Mouse (Mus musculus): ENCODE data around the gene H2-M10.5. TPM values are rescaled to one million over a fixed set of nuclear protein-coding genes. Genes with fewer than 3 reads are reported as not detected.

H2-M10.5 gene
- polyA plus RNA-seq (2017; shearing (Covaris generic)) = not detected

GRCm38 (mm10) chr17:36772610-36773009 is at the start of gene H2-M10.5:
TSS of gene H2-M10.5 (plus strand) at chr17:36772910.

GRCm38 (mm10) chr17:36811871-36812270 is 39.2 kb downstream of the H2-M10.5 start, which contains the start of gene H2-M10.6:
TSS of gene H2-M10.6 (plus strand) at chr17:36812171.

Other genes starting within 250 kb of the H2-M10.5 start
- gene H2-M11, start 225.8 kb upstream of the H2-M10.5 start, polyA plus RNA-seq (2017; shearing (Covaris generic)) = not detected
- gene H2-M9, start 130.2 kb upstream of the H2-M10.5 start, polyA plus RNA-seq (2017; shearing (Covaris generic)) = not detected
- gene H2-M1, start 100.7 kb upstream of the H2-M10.5 start, polyA plus RNA-seq (2017; shearing (Covaris generic)) = not detected
- gene H2-M10.6, start 39.3 kb downstream of the H2-M10.5 start, polyA plus RNA-seq (2017; shearing (Covaris generic)) = not detected
- gene Trim26, start 64.2 kb downstream of the H2-M10.5 start, polyA plus RNA-seq (2017; shearing (Covaris generic)) = 178 TPM
- 0.31 TPM for gene Trim15, start 94.3 kb downstream of the H2-M10.5 start, polyA plus RNA-seq (2017; shearing (Covaris generic))
- gene Trim10, start 96.7 kb downstream of the H2-M10.5 start, polyA plus RNA-seq (2017; shearing (Covaris generic)) = not detected
- gene Trim40, start 117.2 kb downstream of the H2-M10.5 start, polyA plus RNA-seq (2017; shearing (Covaris generic)) = not detected
- not detected for gene Trim31, start 125.2 kb downstream of the H2-M10.5 start, polyA plus RNA-seq (2017; shearing (Covaris generic))
- gene Rnf39, start 170.0 kb downstream of the H2-M10.5 start, polyA plus RNA-seq (2017; shearing (Covaris generic)) = not detected
- 176 TPM for gene Ppp1r11, start 178.8 kb downstream of the H2-M10.5 start, polyA plus RNA-seq (2017; shearing (Covaris generic))
- gene Znrd1, start 185.6 kb downstream of the H2-M10.5 start, polyA plus RNA-seq (2017; shearing (Covaris generic)) = 108 TPM
- 4.0 TPM for gene Znrd1as, start 185.7 kb downstream of the H2-M10.5 start, polyA plus RNA-seq (2017; shearing (Covaris generic))
- not detected for gene 2410137M14Rik, start 208.3 kb downstream of the H2-M10.5 start, polyA plus RNA-seq (2017; shearing (Covaris generic))
- gene H2-M5, start 216.6 kb downstream of the H2-M10.5 start, polyA plus RNA-seq (2017; shearing (Covaris generic)) = 0.20 TPM
- gene Zfp57, start 228.3 kb downstream of the H2-M10.5 start, polyA plus RNA-seq (2017; shearing (Covaris generic)) = not detected

Measured in CD4-positive, CD25-positive, alpha-beta regulatory T cell, adult 9 weeks (primary cell).